Mouse (Mus musculus): ENCODE data around the gene Dnhd1.
"Not testable (repeated sequence)": the region's sequence is repeated elsewhere in the genome, so short reads cannot be mapped to it uniquely, and the experiment has no call there.

The Dnhd1 gene

GRCm38 (mm10) chr7:105640233-105640893 is 10.3 kb upstream of the Dnhd1 start, which contains the start of the genes Arfip2 and Gm45799:
Arfip2 (minus strand) TSS chr7:105640416.
Gm45799 (plus strand) TSS chr7:105640552.
- DNase-seq (ENCODE audit: low read depth, low spot score), result peak; percentile 96

- peak; percentile 31 for DNase-seq (ENCODE audit: low read depth, low spot score)
Measured at GRCm38 (mm10) chr7:105640894-105641255, 9.8 kb upstream of the Dnhd1 start.

- DNase-seq (ENCODE audit: low read depth, low spot score), result no peak
Measured at GRCm38 (mm10) chr7:105641936-105642335, 8.7 kb upstream of the Dnhd1 start.

- DNase-seq (ENCODE audit: low read depth, low spot score), result peak; percentile 58
Measured at GRCm38 (mm10) chr7:105685541-105686197, 35.0 kb downstream of the Dnhd1 start.

GRCm38 (mm10) chr7:105690875-105691274 is 40.2 kb downstream of the Dnhd1 start:
- no peak for DNase-seq (ENCODE audit: low read depth, low spot score)

- DNase-seq (ENCODE audit: low read depth, low spot score), result peak; percentile 11
Measured at GRCm38 (mm10) chr7:105703184-105703583, 52.6 kb downstream of the Dnhd1 start.

- no peak for DNase-seq (ENCODE audit: low read depth, low spot score)
Measured at GRCm38 (mm10) chr7:105703816-105704215, 53.2 kb downstream of the Dnhd1 start.

GRCm38 (mm10) chr7:105708733-105709132 is 58.1 kb downstream of the Dnhd1 start:
- DNase-seq (ENCODE audit: low read depth, low spot score), result no peak

- peak; percentile 14 for DNase-seq (ENCODE audit: low read depth, low spot score)
Measured at GRCm38 (mm10) chr7:105715366-105715765, 64.7 kb downstream of the Dnhd1 start.

GRCm38 (mm10) chr7:105721916-105722315 is 71.3 kb downstream of the Dnhd1 start:
- no peak for DNase-seq (ENCODE audit: low read depth, low spot score)

- peak; percentile 67 for DNase-seq (ENCODE audit: low read depth, low spot score)
Measured at GRCm38 (mm10) chr7:105726144-105726979, 75.7 kb downstream of the Dnhd1 start.

- DNase-seq (ENCODE audit: low read depth, low spot score), result no peak
Measured at GRCm38 (mm10) chr7:105726980-105727325, 76.3 kb downstream of the Dnhd1 start.

GRCm38 (mm10) chr7:105728701-105729428 is 78.2 kb downstream of the Dnhd1 start:
- DNase-seq (ENCODE audit: low read depth, low spot score), result no peak

GRCm38 (mm10) chr7:105733836-105734235 is 83.2 kb downstream of the Dnhd1 start:
- no peak for DNase-seq (ENCODE audit: low read depth, low spot score)

- DNase-seq (ENCODE audit: low read depth, low spot score), result no peak
Measured at GRCm38 (mm10) chr7:105734826-105735225, 84.2 kb downstream of the Dnhd1 start.

GRCm38 (mm10) chr7:105735464-105735863 is 84.8 kb downstream of the Dnhd1 start:
- not testable (repeated sequence) for DNase-seq (ENCODE audit: low read depth, low spot score)

- DNase-seq (ENCODE audit: low read depth, low spot score), result peak; percentile 92
Measured at GRCm38 (mm10) chr7:105736264-105736901, 85.8 kb downstream of the Dnhd1 start, which contains the start of gene Ilk. Ilk (plus strand) TSS chr7:105736592.

- peak; percentile 30 for DNase-seq (ENCODE audit: low read depth, low spot score)
Measured at GRCm38 (mm10) chr7:105736911-105737521, 86.4 kb downstream of the Dnhd1 start, which contains the start of gene Rrp8. Rrp8 (minus strand) TSS chr7:105737385.

GRCm38 (mm10) chr7:105737648-105738047 is 87.0 kb downstream of the Dnhd1 start:
- no peak for DNase-seq (ENCODE audit: low read depth, low spot score)

- DNase-seq (ENCODE audit: low read depth, low spot score), result no peak
Measured at GRCm38 (mm10) chr7:105738286-105738685, 87.7 kb downstream of the Dnhd1 start.

- DNase-seq (ENCODE audit: low read depth, low spot score), result peak; percentile 44
Measured at GRCm38 (mm10) chr7:105738948-105739347, 88.3 kb downstream of the Dnhd1 start.

All from ZHBTc4 (cell line).